Mouse (Mus musculus) embryonic stem cell, embryonic (primary cell): ENCODE measurements at regions not wholly inside any gene's neighbourhood (a gene's known extent, or its start where the extent isn't known, plus 50 kb on each side); places are given as distances from the start of the nearest gene placed in this dataset.

Experiments
- CTCF ChIA-PET, 4 experiments: fragments of 300-600 bp in 2 of 4; fragments of 350-600 bp in 2 of 4; sonication (Branson Sonifier 250); formaldehyde crosslinking; loops; one replicate each; lab custom pipeline; 2022; ENCODE audit warnings: inconsistent platforms in 2 of 4; lab: Charles Lee
- POLR2A ChIA-PET, 4 experiments: fragments of 300-600 bp in 2 of 4; fragments of 350-600 bp in 2 of 4; sonication (Branson Sonifier 250); formaldehyde crosslinking; loops; one replicate each; lab custom pipeline; 2022; ENCODE audit warnings: antibody characterized with exemption in 4 of 4, inconsistent platforms in 1 of 4; lab: Charles Lee

- ChIA-PET CTCF (no interaction called here), POLR2A (interaction anchor here in 1 of 4 experiments (0.5 kb wide), 2 partner anchors 9 to 16 kb away, joined by 3 read pairs; no protein-coding TSS in a partner anchor)
Observed at GRCm38 (mm10) chr3:52831986-52832385, 185.1 kb downstream of the Cog6 start.

GRCm38 (mm10) chr3:52830101-52830500 lies 186.9 kb downstream of the Cog6 start:
- CTCF ChIA-PET = interaction anchor here in 1 of 4 experiments (1.1 kb wide), 1 partner anchor 14 kb away, joined by 3 read pairs; no protein-coding TSS in a partner anchor
- POLR2A ChIA-PET = no interaction called here

- ChIA-PET POLR2A (no interaction called here), CTCF (interaction anchor here in 1 of 4 experiments (1.1 kb wide), 1 partner anchor 15 kb away, joined by 3 read pairs; no protein-coding TSS in a partner anchor)
Observed at GRCm38 (mm10) chr3:52829069-52829468, 188.0 kb downstream of the Cog6 start.

- CTCF ChIA-PET = interaction anchor here in 1 of 4 experiments (0.8 kb wide), 1 partner anchor 888 kb away, joined by 11 read pairs; no protein-coding TSS in a partner anchor
- POLR2A ChIA-PET = interaction anchor here in 1 of 4 experiments (0.6 to 0.9 kb wide), 2 partner anchors 132 to 634 kb away, joined by 3 to 4 read pairs; no protein-coding TSS in a partner anchor
Observed at GRCm38 (mm10) chr3:52828473-52828872, 188.6 kb downstream of the Cog6 start.

GRCm38 (mm10) chr3:52822848-52823247 lies 194.2 kb downstream of the Cog6 start:
- ChIA-PET CTCF (interaction anchor here in 3 of 4 experiments (0.5 to 1.3 kb wide), 4 partner anchors 21 to 423 kb away, joined by 3 to 5 read pairs (median 4); no protein-coding TSS in a partner anchor), POLR2A (interaction anchor here in 2 of 4 experiments (0.7 kb wide), 2 partner anchors 9 to 386 kb away, joined by 3 to 4 read pairs; no protein-coding TSS in a partner anchor)

GRCm38 (mm10) chr3:52821450-52821849 lies 195.6 kb downstream of the Cog6 start:
- POLR2A ChIA-PET = no interaction called here
- CTCF ChIA-PET = interaction anchor here in 1 of 4 experiments (1.3 kb wide), 1 partner anchor 22 kb away, joined by 3 read pairs; no protein-coding TSS in a partner anchor

GRCm38 (mm10) chr3:52818401-52818800 lies 198.6 kb downstream of the Cog6 start:
- CTCF ChIA-PET = interaction anchor here in 1 of 4 experiments (0.6 kb wide), 1 partner anchor 596 kb away, joined by 4 read pairs; no protein-coding TSS in a partner anchor

GRCm38 (mm10) chr3:52817416-52817815 lies 199.6 kb downstream of the Cog6 start:
- POLR2A ChIA-PET = no interaction called here
- CTCF ChIA-PET = no interaction called here

More at GRCm38 (mm10) chr3:52818401-52818800, 198.6 kb downstream of the Cog6 start:
- POLR2A ChIA-PET = no interaction called here

GRCm38 (mm10) chr3:52815497-52815896 lies 201.5 kb downstream of the Cog6 start:
- POLR2A ChIA-PET = interaction anchor here in 1 of 4 experiments (0.7 kb wide), 1 partner anchor 16 kb away, joined by 3 read pairs; no protein-coding TSS in a partner anchor

GRCm38 (mm10) chr3:52802324-52802723 lies 214.7 kb downstream of the Cog6 start:
- ChIA-PET CTCF (interaction anchor here in 1 of 4 experiments (0.6 kb wide), 1 partner anchor 577 kb away, joined by 3 read pairs; no protein-coding TSS in a partner anchor), POLR2A (no interaction called here)

More at GRCm38 (mm10) chr3:52815497-52815896, 201.5 kb downstream of the Cog6 start:
- CTCF ChIA-PET = interaction anchor here in 1 of 4 experiments (0.8 to 1.0 kb wide), 2 partner anchors 28 kb away, joined by 3 to 6 read pairs; no protein-coding TSS in a partner anchor

- CTCF ChIA-PET = no interaction called here
- POLR2A ChIA-PET = no interaction called here
Observed at GRCm38 (mm10) chr3:52801446-52801845, 215.6 kb downstream of the Cog6 start.

GRCm38 (mm10) chr3:52800673-52801072 lies 216.4 kb downstream of the Cog6 start:
- ChIA-PET POLR2A (interaction anchor here in 1 of 4 experiments (0.9 kb wide), 1 partner anchor 35 kb away, joined by 3 read pairs; no protein-coding TSS in a partner anchor), CTCF (no interaction called here)

GRCm38 (mm10) chr3:52797801-52798200 lies 219.2 kb downstream of the Cog6 start:
- CTCF ChIA-PET = no interaction called here

GRCm38 (mm10) chr3:52797164-52797563 lies 219.9 kb downstream of the Cog6 start:
- CTCF ChIA-PET = no interaction called here
- POLR2A ChIA-PET = no interaction called here

More at GRCm38 (mm10) chr3:52797801-52798200, 219.2 kb downstream of the Cog6 start:
- POLR2A ChIA-PET = no interaction called here

- ChIA-PET CTCF (no interaction called here), POLR2A (no interaction called here)
Observed at GRCm38 (mm10) chr3:52794218-52794617, 222.8 kb downstream of the Cog6 start.

GRCm38 (mm10) chr3:52792801-52793200 lies 224.2 kb downstream of the Cog6 start:
- POLR2A ChIA-PET = no interaction called here
- CTCF ChIA-PET = no interaction called here

GRCm38 (mm10) chr3:52792121-52792520 lies 224.9 kb downstream of the Cog6 start:
- ChIA-PET POLR2A (interaction anchor here in 3 of 4 experiments (0.6 to 0.7 kb wide), 4 partner anchors 36 to 228 kb away, joined by 3 to 8 read pairs (median 6); no protein-coding TSS in a partner anchor), CTCF (interaction anchor here in 2 of 4 experiments (0.6 kb wide), 2 partner anchors 12 kb away, joined by 3 to 12 read pairs; no protein-coding TSS in a partner anchor)

- ChIA-PET CTCF (no interaction called here), POLR2A (no interaction called here)
Observed at GRCm38 (mm10) chr3:52790942-52791341, 226.1 kb downstream of the Cog6 start.

GRCm38 (mm10) chr3:52787964-52788760 lies 228.9 kb downstream of the Cog6 start:
- POLR2A ChIA-PET = no interaction called here
- CTCF ChIA-PET = no interaction called here
